Mouse (Mus musculus): ENCODE data around the gene Trip12. TPM values are rescaled to one million over a fixed set of nuclear protein-coding genes. Genes with fewer than 3 reads are reported as not detected.
A peak's percentile ranks its signal among the peaks of the same experiment; 100 is the strongest.

Gene Trip12
- total RNA-seq, 4 experiments from 2014 or later = 183 to 241 (median 215) TPM

GRCm38 (mm10) chr1:84795335-84795734 lies 45.0 kb downstream of the Trip12 start:
- DNase-seq (ENCODE audit: low spot score in 2 of 2) = no peak

DNA sequence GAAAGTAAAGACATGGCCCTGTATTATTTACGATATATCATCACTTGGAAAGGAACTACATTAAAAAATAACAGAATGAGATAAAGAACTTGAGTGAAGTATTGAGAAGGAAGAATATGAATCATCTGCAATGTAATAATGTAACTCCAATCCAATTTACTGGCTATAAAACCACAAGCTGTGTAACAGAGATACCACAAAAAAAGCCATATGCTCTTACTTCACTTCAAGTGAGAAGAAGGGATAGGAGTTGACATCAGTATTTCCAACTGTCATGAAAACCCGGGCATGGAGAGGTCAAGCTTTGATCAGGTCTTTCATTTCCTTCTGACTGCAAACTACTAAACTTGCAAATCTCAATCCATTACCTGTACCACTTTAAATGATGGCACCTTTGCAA lies 48.9 kb downstream of the Trip12 start:
- no peak for DNase-seq (ENCODE audit: low spot score in 2 of 2)

GRCm38 (mm10) chr1:84780630-84781029 lies 59.7 kb downstream of the Trip12 start:
- no peak for DNase-seq (ENCODE audit: low spot score in 2 of 2)

GRCm38 (mm10) chr1:84777455-84777854 lies 62.9 kb downstream of the Trip12 start:
- no peak for DNase-seq (ENCODE audit: low spot score in 2 of 2)

GRCm38 (mm10) chr1:84758843-84759242 lies 81.5 kb downstream of the Trip12 start:
- no peak for DNase-seq (ENCODE audit: low spot score in 2 of 2)

DNA sequence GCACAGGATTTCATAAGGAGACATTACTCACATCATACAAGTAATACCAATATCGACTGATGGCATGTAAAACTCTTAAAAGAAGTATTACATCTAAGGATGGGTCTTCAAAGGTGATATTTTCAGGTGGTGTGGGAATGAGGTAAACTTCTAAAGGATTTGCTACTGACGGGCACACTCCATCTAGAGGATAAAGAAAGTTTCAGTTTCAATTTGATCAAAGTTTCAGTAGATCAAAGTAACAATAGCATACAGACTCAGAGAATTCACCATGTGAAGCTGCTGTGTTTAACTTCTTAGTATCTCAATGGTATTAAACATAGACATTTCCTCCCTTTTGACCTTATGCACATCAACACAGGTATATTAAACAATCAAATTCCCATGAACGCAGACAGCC lies 98.2 kb downstream of the Trip12 start:
- no peak for DNase-seq (ENCODE audit: low spot score in 2 of 2)

GRCm38 (mm10) chr1:84740080-84740479 lies 100.2 kb downstream of the Trip12 start:
- no peak for DNase-seq (ENCODE audit: low spot score in 2 of 2)

GRCm38 (mm10) chr1:84737097-84737496 lies 103.2 kb downstream of the Trip12 start:
- no peak for DNase-seq (ENCODE audit: low spot score in 2 of 2)

GRCm38 (mm10) chr1:84733799-84734198 lies 106.5 kb downstream of the Trip12 start:
- no peak for DNase-seq (ENCODE audit: low spot score in 2 of 2)

DNA sequence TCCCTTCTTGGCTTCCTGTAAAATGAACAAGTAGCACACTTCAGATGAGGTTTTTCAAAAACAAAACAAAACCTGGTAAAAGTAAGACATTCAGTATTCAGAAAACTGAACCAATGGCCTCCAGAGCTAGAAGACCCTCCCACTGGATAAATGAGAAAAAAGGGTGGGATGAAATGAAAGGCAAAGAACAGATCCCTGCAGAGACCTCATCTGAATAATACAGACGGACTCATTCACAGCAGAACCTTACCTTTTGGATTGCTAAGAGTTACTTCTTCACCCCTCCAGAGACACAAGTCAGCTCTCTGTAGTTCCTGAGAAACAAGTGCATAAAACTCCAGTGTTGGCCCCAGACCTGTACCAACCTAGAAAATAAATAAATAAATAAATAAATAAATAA lies 108.6 kb downstream of the Trip12 start:
- DNase-seq (ENCODE audit: low spot score in 2 of 2) = no peak

- DNase-seq (ENCODE audit: low spot score in 2 of 2) = no peak
These were observed 117.5 kb downstream of the Trip12 start for GRCm38 (mm10) chr1:84722841-84723240.

- DNase-seq (ENCODE audit: low spot score in 2 of 2) = no peak
These were observed 117.9 kb downstream of the Trip12 start for GRCm38 (mm10) chr1:84722371-84722770.

- DNase-seq (ENCODE audit: low spot score in 2 of 2) = no peak
These were observed 118.4 kb downstream of the Trip12 start for GRCm38 (mm10) chr1:84721942-84722341.

DNA sequence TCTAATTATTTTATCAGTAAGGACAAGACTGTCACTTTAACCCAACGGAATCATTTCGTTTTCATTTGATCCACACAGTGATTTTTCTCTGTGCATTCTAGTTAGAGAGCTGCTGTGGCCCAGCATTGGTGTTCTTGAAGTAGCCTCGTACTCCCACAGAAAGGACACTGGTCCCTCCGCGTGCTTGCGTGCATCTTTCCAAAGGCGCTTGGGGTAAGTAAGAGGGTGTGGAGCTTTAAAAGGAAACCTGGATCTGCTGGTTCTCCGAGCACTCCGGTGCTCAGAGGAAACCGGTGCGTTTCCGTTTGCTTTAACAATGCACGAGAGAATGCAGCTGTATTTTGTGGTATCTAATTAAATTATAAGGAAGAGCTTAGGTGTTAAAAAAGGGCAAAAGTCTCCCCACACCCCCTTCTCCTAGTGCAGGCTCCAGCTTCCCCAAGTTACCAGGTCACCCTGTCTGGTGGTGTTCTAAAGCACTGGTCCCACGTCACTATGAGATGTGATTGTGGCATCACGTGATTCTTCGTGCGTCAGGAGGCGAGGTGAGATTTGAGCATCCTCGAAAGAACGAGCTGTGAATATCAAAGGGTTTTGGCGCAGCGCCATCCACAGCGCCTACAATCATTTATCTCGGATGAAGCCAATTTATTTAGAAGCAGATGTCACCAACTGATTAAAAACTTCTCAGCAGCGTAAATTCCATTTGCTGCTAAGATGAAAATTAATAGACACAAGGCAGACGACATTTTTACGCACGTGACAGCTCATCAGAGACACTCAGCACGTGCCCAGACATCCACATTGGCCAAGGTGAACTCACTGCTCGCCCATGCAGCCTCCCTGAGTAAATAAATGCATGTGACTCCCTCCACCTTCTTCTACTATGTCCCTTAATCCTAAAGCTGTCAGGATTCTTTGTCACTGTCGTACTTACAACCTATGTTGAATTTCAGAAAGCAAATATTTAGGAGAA lies 130.2 kb downstream of the Trip12 start:
- peak; percentile 85 to 86 for DNase-seq (ENCODE audit: low spot score in 2 of 2)

DNA sequence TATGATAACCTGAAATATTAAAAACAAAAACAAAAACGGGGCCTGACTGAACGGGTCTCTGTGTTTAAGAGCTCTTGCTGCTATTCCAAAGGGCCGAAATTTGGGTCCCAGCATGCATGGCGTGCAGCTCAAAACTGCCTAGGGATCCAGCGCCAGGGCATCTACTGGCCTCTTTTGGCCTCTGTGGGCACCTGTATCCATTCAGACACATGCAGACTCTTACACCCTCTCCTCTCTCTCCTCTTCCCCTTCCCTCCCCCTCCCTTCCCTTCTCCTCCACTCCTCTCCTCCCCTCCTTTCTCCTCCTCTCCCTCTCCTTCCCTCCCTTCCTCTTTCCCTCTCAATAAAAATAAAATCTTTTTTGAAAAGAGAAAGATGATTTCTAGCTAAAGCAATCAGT lies 130.9 kb downstream of the Trip12 start:
- no peak for DNase-seq (ENCODE audit: low spot score in 2 of 2)

DNA sequence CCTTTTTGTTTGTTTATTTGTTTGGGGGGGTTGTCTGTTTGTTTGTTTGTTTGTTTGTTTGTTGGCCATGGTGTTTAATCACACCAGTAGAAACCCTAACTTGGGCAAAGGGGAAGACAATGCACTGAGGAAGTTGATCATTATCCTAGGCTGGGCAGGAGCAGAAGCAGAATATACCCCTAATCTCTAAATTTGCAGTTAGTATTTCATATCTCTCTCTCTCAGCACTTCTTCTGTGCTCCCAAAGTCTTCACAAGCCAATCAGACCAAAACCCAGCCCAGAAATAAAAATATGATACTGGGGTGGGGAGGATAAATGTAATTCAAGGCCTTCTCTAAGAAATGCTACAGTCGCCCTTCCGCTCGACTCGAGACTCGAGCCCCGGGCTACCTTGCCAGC lies 140.1 kb downstream of the Trip12 start:
- DNase-seq (ENCODE audit: low spot score in 2 of 2) = no peak

GRCm38 (mm10) chr1:84697136-84697535 lies 143.2 kb downstream of the Trip12 start:
- DNase-seq (ENCODE audit: low spot score in 2 of 2) = peak; percentile 76 to 81

- DNase-seq (ENCODE audit: low spot score in 2 of 2) = peak; percentile 52 to 69
These were observed 144.6 kb downstream of the Trip12 start, which contains the start of gene Dner for GRCm38 (mm10) chr1:84695517-84696411. Gene Dner, minus strand, starts transcription at chr1:84696221.

DNA sequence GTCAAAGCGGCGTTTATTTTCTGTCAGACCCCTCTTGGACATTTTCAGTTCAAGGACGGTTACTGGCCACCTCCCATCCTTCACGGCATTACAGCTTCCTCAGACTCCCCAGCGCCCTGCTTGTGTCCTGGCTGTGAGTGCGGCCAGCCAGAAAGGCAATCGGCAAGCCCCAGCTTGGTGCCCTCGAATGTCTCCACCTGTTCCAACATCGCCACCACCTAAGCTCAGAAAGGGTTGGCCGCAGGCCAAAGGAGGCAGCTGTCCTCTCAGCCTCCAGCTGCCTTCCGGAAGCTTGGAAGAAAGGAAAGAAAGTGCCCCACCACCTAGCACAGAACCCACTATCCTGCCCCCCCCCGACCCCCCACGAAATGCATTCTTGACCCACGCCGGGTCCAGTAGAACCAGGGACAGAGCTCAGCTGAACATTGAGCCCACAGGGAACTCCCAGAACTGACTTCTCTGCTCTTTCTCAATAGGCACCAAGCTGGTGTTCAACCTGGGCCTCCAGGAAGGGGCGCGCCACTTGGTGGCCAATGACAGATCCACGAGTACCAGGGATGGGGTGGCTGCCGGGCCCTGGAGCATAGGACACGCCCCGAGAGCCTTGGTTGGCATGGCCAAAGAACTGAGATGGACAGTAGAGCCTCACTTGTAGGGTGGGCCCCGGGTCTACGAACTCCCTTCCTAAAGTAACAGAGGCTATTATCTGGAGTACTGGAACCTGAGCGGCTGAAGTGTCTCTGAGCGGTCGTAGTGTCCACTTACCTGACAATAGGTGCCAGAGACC lies 145.4 kb downstream of the Trip12 start:
- DNase-seq (ENCODE audit: low spot score in 2 of 2) = peak; percentile 23 to 35

- DNase-seq (ENCODE audit: low spot score in 2 of 2) = no peak
These were observed 162.4 kb downstream of the Trip12 start for GRCm38 (mm10) chr1:84677910-84678309.

All from layer of hippocampus, adult 8-10 months (tissue).